Mouse (Mus musculus) urinary bladder, postnatal 10 days (tissue): ENCODE data around the gene Hebp1.

Source experiments
- DNase-seq: peaks from one replicate; pipeline ENCODE4 v3.0.0; 2022; ENCODE audit warnings: low spot score

Hebp1 gene

DNA sequence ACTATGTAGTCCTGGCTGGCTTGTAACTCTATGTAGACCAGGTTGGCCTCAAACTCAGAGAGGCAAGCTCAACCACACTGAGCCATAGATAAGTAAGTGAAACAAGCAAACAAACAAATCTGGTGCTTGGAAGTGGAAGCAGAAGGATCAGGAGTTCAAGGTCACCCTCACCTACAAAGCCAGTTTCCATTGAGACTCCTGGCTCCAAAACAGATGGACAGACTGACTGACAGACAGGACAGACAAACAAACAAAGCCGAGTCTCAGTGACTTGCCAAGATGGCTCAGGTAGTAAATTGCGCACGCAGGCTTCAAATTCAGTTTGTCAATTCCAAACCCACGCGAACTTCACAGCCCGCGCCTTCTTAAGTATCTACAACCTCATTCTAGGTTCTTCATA is 376 bp downstream of the Hebp1 start:
- no peak for DNase-seq

DNA sequence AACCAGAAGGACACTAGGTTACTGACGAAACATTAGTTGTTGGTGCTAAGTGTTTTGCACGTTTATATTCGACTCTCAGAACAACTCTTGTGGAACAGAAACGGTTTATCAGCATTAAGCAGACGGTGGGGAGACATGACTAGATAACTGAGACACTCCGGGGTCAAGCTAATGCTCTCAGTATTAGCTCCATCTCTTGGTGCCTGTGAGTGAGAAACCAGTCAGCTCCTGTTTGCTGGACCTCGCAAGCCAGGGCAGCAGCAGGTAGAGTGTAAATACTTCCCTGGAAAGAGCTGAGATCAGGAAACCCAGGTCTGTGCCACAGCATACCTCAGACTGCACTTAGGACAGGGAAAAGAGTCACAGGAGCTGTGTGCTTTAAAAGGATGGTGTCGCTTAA is 1.1 kb downstream of the Hebp1 start:
- no peak for DNase-seq

DNA sequence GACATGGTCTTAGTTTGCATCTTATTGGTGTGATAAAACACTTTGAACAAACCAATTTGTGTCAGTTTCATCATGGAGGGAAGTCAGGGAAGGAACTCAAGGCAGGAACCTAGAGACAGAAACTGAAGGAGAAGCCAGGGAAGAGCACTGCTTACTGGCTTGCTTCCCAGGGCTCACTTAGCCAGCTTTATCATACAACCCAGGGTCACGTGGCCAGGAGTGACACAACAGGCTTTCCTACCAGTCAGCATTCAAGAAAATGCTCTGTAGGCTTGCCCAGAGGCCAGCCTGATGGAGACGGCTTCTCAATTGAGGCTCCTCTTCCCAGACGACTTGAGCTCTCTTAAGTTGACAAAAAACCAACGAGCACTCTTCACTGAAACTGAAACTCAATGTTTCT is 2.9 kb downstream of the Hebp1 start:
- no peak for DNase-seq

DNA sequence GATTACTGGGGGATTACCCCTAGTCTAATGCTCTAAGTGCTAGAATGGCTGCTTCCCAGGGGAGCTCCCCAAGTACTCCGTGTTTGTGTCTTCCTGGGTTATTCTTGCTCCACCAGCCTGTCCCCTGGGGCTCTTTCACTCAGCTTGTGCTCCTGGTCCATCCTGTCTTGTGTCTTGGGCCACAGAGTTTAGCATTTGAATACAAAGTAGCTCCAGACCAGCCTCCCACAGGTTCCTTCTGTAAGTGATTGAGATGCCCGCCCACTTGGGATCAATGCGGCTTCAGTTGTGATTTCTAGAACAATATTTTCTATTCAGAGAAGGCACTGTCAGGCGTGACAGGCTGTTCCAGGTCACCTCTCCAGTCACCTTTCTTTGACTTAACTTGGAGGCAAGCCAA is 4.1 kb downstream of the Hebp1 start:
- DNase-seq = no peak

DNA sequence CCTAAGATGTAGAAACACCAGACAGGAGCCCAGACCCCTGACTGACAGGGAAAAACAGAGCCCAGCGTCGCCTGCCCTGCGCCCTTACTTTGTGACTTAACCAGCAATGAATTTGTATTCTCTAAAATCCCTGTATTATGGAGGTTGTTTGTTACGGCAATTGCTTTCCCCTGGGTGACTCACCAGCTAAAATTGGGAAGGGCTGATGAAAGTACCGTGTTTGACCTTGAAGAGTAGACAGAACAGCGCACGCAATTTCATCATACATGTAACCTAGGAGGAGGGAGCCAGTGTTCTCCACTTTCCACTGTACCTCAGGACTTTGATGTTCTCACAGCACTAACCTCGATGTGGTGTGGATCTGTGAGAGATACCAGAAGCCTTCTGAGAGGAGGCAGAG is 4.8 kb downstream of the Hebp1 start:
- DNase-seq = no peak

DNA sequence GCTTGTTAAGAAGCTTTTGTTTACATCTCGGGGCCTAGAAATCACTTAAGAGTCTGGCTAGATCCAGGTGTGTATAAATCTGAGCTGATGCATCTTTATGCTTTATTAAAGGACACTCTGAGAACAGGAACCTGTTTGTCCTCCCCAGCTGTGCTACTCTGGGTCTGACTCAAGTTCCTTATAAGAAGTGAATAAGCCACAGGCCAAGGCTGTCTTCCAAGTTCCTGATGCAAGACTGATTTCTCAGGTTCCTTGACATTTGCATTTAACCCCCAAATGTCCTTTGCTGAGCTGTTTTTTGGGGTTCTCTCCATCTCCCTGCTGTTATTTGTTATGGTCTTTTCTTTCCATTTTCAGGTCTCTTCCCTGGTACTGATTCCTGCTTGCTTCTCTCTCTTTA is 5.9 kb downstream of the Hebp1 start:
- DNase-seq = no peak

DNA sequence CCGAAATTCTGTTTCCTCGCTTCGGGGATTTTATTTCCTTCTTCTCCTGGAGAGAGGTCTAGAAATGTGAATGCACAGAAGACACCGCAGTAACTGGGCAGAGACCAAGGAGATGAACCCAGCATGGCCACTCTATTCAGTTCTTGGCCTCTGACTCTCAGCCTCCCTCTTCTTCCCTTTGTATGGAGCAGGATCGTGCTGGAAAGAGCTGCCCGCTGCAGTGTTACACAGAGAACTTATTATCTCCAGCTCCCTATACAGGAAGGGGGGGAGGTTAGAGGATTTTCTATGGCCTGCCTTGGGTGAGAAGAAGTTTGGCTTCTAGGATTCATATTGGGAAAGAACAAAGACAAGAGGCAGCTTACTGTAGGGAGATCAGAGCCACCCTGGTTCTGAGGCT is 7.7 kb downstream of the Hebp1 start:
- DNase-seq = no peak

DNA sequence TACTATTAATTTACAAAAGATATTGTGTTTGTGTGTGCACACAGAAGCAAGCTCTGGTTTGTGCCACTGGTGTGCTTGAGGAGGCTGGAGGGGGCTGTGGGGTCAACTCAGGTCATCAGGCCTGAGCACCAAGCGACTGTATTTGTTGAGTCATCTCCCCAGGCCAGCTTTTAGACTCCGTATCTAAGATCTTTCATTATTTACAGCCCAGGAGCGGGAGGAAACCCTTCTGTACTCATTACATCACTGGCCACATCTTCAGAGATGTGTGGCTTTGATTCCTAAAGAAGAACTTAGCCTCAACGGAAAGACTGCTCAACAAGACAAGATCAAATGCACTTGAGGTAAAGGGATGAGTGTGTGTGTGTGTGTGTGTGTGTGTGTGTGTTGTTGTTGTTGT is 9.2 kb downstream of the Hebp1 start:
- DNase-seq = no peak

DNA sequence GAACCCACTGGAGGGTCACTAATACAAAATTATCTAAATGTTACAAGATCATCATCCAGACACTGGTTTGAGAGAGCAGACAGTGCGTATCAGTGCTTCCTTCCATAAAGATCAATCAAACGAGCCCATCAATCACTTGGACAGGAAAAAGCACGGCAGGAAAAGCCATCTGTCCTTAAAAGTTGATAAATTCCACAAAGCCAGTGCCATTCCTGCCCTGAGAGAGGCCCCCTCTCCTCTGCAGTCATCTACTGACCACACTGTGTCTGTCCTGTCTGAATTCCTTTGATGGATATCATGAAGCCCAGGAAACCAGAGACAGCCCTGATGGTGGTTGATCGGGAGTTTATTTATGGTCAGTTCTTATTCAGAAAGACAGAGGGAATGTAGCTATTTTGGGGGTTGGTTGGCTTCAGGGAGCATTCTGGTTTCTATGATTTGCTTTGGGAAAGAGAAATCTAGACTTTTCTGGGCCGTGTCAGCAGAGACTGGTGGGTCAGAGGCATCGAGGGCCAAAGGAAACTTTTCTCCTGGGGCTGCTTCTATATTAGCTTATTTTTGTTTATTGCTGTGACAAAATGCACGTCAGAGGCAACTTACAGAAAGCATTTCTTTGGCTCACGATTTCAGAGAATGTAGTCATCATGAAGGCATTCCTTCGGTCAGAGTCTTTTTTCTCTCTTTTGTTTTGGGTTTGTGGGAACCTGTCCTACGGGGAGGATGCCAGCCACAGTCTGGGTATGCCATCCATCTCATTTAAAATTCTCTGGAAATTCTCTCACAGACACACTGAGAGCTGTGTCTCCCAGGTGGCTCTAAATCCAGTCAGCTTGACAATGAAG is 10.5 kb downstream of the Hebp1 start:
- no peak for DNase-seq

DNA sequence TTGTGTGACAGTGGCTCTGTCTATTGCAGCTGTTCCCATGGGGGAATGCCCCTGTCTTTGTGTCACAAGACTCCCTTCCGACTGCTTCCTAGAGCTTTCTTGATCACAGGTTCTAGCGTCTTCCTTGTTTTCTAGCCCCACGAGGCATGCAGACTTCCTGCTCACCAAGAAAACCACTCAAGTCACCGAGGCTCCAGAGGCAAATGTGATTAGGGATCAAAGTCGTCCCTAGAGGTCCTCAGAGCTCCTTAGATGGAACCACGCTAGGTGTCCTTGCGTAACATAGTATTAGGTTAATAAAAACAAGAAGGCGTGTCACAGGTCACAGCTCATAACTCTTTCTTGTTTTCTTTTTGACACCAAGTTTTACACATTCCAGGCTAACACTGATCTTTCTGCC is 13.9 kb downstream of the Hebp1 start:
- DNase-seq = no peak

DNA sequence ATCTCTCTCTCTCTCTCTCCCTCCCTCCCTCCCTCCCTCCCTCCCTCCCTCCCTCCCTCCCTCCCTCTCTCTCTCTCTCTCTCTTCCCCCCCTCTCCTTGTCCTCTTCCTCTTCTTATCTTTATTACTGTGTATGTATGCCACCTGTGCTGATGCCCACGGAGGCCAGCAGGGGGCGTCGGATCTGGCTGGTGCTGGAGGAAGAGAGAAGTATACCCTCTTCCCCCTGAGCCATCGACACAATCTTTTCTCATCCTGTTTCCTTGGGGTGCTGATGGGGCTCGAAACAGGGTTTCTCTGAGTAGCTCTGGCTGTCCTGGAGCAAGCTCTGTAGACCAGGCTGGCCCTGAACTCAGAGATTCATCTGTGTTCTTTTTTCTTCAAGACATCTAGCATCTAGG is 14.9 kb downstream of the Hebp1 start:
- no peak for DNase-seq

DNA sequence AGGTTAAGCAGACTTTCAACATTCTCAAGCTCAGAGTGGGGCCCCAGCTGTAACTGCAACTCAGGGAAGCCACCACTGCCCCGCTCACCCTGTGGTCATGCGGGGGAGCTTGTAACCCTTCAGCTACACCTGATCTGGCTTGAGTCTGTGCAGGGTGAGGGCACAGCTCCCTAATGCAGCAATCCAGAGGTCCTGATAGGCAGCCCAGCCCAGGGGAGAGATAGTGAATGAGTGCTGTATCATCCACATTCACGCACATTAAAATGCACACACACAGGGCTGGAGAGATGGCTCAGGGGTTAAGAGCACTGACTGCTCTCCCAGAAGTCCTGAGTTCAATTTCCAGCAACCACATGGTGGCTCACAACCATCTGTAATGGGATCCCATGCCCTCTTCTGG is 19.2 kb downstream of the Hebp1 start:
- DNase-seq = no peak

DNA sequence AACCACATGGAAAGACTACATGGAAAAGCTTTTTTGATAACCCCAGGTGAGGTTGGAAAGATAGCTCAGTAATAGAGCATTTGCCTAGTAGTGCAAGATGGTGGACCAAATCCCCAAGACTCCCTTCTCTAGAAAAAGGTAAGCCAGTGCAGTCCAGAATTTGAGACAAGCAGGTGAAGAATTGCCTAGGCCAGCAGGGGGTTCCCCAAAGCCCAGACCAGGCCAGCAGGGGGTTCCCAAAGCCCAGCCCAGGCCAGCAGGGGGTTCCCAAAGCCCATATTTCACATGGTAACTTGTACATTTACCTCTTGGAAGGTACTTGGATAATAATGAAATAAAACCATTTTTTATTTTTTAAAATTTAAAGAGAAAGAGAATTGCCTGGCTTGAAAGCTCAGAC is 20.6 kb downstream of the Hebp1 start:
- no peak for DNase-seq

DNA sequence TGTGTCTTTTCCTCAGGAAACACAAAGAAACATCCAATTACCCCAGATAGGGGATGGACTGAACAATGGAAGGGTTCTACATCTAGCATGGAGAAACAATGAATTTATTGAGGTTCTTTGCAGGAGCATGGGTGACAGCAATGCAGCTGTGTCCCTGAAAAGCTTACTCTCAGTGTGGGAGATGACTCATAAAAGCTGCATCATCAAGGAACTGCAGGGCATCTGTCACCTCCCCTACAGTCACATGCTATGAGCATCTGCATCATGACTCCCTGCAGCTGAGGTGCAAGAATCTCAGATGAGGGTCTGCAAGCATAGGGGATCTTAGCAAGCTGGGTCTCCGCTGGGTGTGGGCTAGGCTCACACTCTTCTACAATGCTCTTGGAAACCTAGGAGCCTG is 22.8 kb downstream of the Hebp1 start:
- DNase-seq = no peak

DNA sequence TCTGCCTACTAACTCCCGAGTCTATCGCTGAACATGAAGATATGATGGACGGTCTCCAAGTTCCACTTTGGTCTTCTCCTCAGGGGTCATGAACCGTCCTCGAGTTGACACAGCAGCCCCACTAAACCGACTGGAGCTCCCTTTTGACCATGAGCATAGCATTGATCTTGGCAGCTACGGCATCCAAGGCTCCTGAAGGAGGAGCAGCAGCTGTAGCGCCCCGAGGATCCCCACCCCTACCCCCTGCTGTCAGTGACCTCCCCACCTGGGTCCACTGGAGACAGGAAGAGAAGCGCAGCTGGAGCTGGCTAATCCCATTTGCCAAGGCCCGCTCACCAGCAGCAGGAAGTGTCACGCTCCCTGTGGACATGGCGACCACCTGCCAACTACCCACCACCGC is 26.1 kb downstream of the Hebp1 start:
- DNase-seq = no peak

DNA sequence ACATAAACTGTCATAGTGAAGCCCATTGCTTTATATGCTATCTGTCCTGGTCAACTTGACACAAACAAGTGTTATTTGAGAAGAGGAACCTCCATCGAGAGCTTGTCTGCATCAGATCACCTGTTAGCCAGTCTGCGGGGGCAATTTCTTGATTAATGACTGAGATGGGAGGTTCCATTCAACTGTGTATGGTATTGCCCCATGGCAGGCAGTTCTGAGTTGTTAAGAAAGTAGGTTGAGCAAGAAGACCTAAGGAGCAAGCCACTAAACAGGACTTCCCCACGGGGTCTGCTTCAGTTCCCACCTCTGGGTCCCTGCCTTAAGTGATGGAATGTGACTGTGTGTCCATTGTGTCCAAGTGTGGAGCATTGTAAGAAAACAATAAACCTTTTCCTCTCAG is 28.6 kb downstream of the Hebp1 start:
- DNase-seq = no peak

DNA sequence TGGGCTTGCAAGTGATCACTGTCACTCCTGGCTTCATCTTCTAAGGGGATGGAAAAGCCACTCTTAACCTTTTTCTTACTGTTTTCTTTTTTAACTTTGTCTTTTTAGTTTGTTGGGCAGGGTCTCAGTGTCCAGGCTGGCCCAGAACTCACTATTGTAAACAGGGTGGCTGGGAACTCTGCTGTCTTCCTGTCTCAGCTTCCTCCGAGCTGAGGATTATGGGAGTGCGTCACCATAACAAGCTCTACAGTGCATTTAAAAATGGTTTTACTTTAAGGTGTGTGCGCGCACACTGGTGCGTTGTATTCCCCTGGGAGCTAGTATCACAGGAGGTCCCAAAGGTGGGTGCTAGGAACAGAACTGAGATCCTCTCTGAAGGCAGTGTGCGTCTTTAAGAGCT is 29.4 kb downstream of the Hebp1 start:
- DNase-seq = no peak

DNA sequence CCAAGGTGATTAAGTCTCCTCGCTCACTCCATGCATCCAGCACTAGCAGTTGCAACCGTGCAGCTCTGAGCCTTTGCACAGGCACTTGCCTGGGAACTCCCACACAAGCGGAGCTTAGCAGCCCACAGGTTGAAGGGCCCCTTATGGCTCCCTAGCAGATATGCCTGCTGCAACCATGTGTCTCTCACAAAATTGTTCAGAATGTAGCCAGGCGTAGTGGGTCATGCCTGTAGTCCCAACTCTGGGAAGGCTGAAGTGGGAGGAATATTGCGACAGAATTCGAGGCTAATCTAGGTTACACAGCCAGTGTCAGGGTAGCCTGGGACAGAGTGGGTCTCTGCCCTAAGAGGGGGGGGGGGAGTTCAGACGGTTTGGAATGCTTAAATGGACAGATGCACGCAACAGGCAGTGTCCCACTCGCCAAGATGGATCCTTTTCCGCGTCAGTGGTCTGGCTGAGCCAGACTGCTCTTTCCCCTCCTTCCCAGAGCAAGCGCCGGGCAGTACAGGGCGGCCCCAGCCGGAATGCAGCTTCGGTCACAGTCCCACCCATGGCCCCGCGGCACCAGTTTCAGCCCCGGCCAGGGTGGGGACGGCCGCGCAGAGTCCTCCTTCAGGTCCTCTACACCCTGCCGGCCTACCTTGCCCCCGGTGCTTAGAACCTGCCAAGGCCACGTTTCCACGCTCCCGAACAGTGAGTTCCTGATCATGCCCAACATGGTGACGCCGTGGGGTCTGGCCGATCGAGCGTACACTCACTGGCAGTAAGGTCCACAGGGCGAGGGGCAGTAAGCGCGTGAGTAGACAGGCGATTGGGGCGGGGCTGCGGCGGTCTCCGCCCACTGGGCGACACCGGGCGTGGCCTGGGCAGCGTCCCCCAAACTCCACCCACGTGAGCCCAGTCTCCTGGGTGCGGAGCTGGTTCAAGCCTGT is 30.2 kb downstream of the Hebp1 start:
- DNase-seq = peak; percentile 58

DNA sequence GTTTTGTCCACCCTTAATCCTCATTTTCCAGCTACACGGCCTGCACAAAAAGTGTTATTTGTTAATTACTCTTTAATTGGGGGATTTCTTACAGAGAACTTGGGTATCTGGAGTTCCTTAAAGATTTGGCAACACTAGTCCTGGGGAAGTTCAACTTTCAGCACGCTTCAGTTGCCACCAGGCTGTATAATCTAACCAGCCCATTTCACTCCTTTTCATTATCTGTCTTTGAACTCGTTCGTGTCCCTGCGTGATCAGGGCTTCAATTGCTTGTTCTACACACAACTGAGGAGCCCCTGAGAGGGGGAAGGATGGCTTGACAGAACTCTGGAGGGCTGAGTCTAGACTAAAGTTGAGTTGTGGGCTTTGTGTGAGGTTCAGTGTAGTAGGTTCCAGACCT is 31.1 kb downstream of the Hebp1 start:
- DNase-seq = no peak

DNA sequence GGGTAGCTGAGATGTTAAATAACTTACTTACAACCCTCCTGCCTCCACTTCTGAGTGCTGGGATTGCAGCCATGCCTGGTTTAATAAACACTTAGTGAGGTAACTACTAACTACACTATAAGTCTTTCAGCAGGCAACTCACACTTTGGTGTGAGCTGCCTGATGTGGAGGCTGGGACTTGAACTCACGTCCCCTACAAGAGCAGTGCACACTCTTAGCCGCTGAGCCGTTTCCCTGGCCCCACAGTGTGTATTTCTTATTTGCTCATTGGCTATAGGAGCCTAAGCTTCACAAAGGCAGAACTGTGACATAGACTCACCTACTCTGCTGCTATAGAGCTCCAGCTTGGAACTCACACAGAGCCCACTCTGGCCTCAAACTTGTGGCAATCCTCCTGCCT is 31.6 kb downstream of the Hebp1 start:
- DNase-seq = no peak

DNA sequence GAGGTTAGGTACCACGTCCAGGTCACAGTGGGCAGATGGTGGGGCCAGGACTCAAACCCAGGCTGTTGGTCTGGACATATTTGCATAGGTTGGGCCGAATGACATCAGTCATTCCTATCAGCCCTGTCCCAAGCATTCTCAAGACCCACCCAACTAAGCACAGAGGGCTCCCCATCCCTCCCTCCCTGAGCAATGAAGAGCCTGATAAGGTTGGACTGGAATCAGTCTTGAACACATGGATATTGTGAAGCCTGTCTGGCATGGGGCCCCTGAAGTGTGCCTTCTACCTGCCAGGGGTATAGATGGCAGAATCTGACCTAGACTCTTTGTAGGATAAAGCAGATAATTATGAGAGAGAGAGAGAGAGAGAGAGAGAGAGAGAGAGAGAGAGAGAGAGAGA is 32.1 kb downstream of the Hebp1 start:
- DNase-seq = no peak

DNA sequence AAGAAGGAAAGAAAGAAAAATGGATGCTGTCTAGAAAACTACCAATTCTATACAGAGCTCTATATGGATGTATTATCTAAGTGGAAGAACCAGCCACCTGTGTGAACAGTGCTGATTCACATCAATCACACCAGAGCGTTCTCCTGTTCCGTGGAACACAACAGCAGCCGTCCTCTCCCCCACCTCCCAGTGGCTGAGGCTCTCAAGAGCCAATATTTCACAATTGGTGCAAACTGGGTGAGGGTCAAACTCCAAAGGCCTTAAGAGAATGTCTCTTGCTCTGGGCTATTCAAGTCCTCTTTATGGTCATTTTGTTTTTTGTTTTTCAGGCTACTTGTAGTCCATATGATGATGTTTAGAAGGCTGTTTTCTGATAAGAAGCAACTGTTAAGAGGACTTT is 32.6 kb downstream of the Hebp1 start:
- no peak for DNase-seq

DNA sequence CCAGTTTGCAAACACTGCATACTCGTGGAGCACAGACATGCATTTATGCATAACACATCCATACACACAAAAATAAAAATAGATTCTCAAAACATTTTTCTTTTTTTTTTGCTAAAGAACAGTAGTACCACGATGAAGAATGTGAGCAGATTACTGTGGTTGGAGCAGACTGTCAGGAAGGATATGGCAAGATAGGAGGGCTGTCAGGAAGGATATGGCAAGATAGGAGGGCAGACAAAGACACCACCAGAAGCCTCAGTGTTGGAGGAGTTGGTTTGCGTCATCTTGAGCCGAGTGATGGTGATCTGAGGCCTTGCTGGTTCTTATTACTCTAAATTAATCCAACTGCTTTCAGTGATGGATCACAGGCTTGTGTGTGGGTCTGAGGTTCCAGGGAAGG is 35.0 kb downstream of the Hebp1 start:
- DNase-seq = no peak
